Mouse (Mus musculus): Measurements from ENCODE around the gene Slc4a8.

GRCm38 (mm10) chr15:100761419-100762185, at the start of gene Slc4a8:
- peak; percentile 2; the same call in 1 of the 2 replicates for TF ChIP-seq CTCF (IDR thresholded peaks at IDR 0.05; ENCODE audit: borderline replicate concordance, insufficient read depth, low read length)
- no peak for TF ChIP-seq POLR2A (IDR thresholded peaks at IDR 0.05; ENCODE audit: low read depth, low read length)

Data from embryonic fibroblast, embryonic 13.5 days (primary cell).